Mouse (Mus musculus) ES-E14 (cell line): Measurements from ENCODE around the gene Lhfpl2. TPM values are rescaled to one million over a fixed set of nuclear protein-coding genes. Genes with fewer than 3 reads are reported as not detected.

Experiments
- total RNA-seq: library from RNA; depleted of rRNA; stranded (reverse); fragments of 300-350 nt; gene quantifications from 2 replicates; pipeline ENCODE4 v1.2.3, GENCODE M21; 2012; rRNA removed

Gene Lhfpl2
- total RNA-seq, 1 experiment, result 8.8 TPM

Other genes starting within 250 kb of the Lhfpl2 start
- 15.5 and 21.0 TPM in 2 replicates for gene Scamp1, start 228.1 kb downstream of the Lhfpl2 start, total RNA-seq